Mouse (Mus musculus): ENCODE measurements around the gene Clps. TPM values are rescaled to one million over a fixed set of nuclear protein-coding genes. Genes with fewer than 3 reads are reported as not detected.

Clps gene
- polyA plus RNA-seq, 1 experiment from 2014 or later = not detected

DNA sequence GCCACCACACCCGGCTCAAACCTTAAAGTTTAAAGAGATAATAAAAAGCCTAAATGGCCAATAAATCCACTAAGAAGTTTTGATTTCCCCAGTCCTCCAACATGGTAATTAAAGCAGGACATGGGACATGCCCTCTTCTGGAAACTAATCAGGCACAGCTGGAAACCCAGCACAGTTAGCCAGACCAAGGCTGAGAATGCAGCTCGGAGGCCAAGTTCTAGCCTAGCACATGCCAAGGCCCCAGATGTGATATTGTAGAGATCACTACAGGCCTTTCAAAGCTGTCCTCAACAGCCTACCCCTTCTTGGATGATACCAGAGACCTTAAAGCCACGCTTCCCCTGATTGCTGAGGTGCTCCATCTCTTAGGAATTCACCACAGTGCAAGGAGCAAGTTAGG, 25.9 kb upstream of the Clps start:
- H3K4me1 ChIP-seq (ENCODE audit: control insufficient read depth, insufficient read depth, low read length) = no peaks in the 10 kb centered on the region
- 83% methylated on average over 3 of the region's 3 CpGs for WGBS
- no peak for DNase-seq (ENCODE audit: low spot score, missing footprints)
- H3K27ac ChIP-seq (ENCODE audit: low read depth, low read length) = no peak overlapping the region
- ATAC-seq (ENCODE audit: low FRiP score) = no peak
- H3K4me2 ChIP-seq = no peak overlapping the region
- no peak overlapping the region for H3K9ac ChIP-seq (ENCODE audit: low read length)
- no peaks in the 10 kb centered on the region for H3K27me3 ChIP-seq (ENCODE audit: control insufficient read depth, insufficient read depth, low read length)
- H3K4me3 ChIP-seq (ENCODE audit: low read depth, low read length) = no peak overlapping the region
- peaks cover 24% of the 10 kb centered on the region for H3K36me3 ChIP-seq (ENCODE audit: control insufficient read depth, insufficient read depth, low read length)
- H3K9me3 ChIP-seq (ENCODE audit: control insufficient read depth, low read length) = no peaks in the 10 kb centered on the region

DNA sequence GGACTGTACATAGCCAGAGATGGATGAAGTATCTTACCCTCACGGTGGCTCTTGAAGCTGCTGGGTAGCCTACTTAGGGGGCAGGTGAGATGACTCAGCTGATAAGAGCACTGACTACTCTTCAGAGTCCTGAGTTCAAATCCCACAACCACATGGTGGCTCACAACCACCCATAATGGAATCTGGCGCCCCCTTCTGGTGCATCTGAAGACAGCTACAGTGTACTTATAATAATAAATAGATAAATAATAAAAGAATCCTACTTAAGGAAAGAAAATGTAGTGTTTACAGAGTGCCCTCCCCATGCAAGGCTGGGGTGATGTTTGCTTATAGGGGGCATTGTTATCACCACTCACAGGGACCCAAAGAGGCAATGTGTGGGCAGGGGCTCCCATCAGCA, 20.5 kb upstream of the Clps start:
- H3K27me3 ChIP-seq (ENCODE audit: control insufficient read depth, insufficient read depth, low read length) = no peaks in the 10 kb centered on the region
- H3K27ac ChIP-seq (ENCODE audit: low read depth, low read length) = no peak overlapping the region
- H3K9ac ChIP-seq (ENCODE audit: low read length) = no peak overlapping the region
- DNase-seq (ENCODE audit: low spot score, missing footprints) = no peak
- 69% methylated on average over 2 of the region's 2 CpGs for WGBS
- ATAC-seq (ENCODE audit: low FRiP score) = no peak
- no peaks in the 10 kb centered on the region for H3K36me3 ChIP-seq (ENCODE audit: control insufficient read depth, insufficient read depth, low read length)
- no peak overlapping the region for H3K4me3 ChIP-seq (ENCODE audit: low read depth, low read length)
- H3K4me1 ChIP-seq (ENCODE audit: control insufficient read depth, insufficient read depth, low read length) = 0 out of 2 replicates have a peak, but pooled peaks cover 2% of the 10 kb centered on the region
- no peaks in the 10 kb centered on the region for H3K9me3 ChIP-seq (ENCODE audit: control insufficient read depth, low read length)
- H3K4me2 ChIP-seq = no peak overlapping the region

DNA sequence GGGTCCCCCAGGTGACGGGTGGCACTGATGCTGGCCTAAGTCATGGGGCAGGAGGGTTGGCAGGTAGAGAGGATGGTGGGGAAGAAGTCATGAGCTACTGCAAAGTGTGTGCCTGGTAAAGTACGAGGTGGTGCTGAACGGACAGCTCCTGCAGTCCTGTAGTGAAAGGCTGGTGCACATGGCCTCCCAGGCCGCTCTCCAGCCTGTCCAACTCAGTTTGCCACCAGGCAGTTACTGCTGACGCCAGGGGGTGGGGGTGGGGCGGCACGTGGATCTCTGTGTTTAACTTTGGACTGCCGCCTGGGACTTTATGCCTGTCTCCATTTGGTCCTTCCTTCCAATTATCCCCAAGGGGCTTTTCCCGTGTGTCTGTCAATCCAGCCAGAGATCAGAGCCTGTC, 19.8 kb upstream of the Clps start:
- DNase-seq (ENCODE audit: low spot score, missing footprints) (peak; percentile 93), ATAC-seq (ENCODE audit: low FRiP score) (no peak)
- Histone ChIP-seq H3K27me3 (ENCODE audit: control insufficient read depth, insufficient read depth, low read length) (no peaks in the 10 kb centered on the region), H3K4me1 (ENCODE audit: control insufficient read depth, insufficient read depth, low read length) (peaks cover 2% of the 10 kb centered on the region; the same call in 1 of the 2 replicates), H3K9ac (ENCODE audit: low read length) (no peak overlapping the region), H3K4me2 (no peak overlapping the region), H3K36me3 (ENCODE audit: control insufficient read depth, insufficient read depth, low read length) (no peaks in the 10 kb centered on the region), H3K4me3 (ENCODE audit: low read depth, low read length) (no peak overlapping the region), H3K27ac (ENCODE audit: low read depth, low read length) (no peak overlapping the region), H3K9me3 (ENCODE audit: control insufficient read depth, low read length) (no peaks in the 10 kb centered on the region)
- WGBS = 8% methylated on average over 9 of the region's 9 CpGs

DNA sequence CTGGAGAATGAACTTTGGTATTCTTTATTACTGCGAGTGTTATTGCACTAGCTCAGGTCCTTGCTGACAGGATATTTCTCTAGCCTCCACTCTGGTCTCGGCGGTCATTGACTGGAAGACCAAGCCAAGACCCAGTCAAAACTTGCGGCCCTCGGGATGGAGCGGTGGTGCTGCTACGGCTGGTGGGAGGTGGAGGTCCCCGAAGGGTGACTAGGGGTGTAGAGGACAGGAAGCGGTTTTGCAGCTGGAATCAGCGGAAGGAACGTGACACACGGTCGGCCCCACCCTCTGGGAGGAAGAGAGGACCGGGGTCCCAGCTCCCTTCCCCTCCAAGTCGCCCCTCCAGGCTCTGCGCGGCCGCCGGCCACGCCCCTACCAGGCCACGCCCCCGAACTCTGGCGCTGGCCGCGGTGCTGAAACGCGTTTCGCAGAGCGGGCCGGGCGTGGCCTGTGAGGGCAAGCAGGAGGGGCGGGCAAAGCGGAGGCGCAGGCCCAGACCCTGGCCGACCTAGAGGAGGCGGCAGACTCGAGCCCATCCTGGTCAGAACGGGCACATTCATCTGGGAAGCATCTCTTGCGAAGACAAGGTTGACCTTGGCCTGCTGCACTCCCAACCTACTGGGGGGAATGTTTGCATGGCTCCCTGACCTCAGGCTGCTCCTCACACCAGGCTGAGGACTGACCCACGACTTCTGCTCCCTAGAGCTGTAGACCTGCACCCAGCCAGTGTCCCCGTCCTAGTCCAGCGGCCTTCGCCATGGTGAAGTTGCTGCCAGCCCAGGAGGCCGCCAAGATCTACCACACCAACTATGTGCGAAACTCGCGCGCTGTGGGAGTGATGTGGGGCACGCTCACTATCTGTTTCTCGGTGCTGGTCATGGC, 14.9 kb upstream of the Clps start, which contains the start of gene Lhfpl5:
TSS of gene Lhfpl5 (plus strand) at position 398 of the 882 bp plus-strand sequence.
- H3K4me2 ChIP-seq = peak within 1 kb of the TSS; percentile 52
- 15% methylated on average over 50 of the region's 50 CpGs for WGBS
- H3K36me3 ChIP-seq (ENCODE audit: control insufficient read depth, insufficient read depth, low read length) = no peaks in the 10 kb centered on the region
- H3K27ac ChIP-seq (ENCODE audit: low read depth, low read length) = no peak within 1 kb of the TSS
- no peaks in the 10 kb centered on the region for H3K9me3 ChIP-seq (ENCODE audit: control insufficient read depth, low read length)
- H3K4me1 ChIP-seq (ENCODE audit: control insufficient read depth, insufficient read depth, low read length) = peaks cover 4% of the 10 kb centered on the region; the same call in 1 of the 2 replicates
- peak; percentile 99 for DNase-seq (ENCODE audit: low spot score, missing footprints)
- no peak within 1 kb of the TSS for H3K9ac ChIP-seq (ENCODE audit: low read length)
- peak; percentile 93 for ATAC-seq (ENCODE audit: low FRiP score)
- H3K4me3 ChIP-seq (ENCODE audit: low read depth, low read length) = peak within 1 kb of the TSS; percentile 26
- no peaks in the 10 kb centered on the region for H3K27me3 ChIP-seq (ENCODE audit: control insufficient read depth, insufficient read depth, low read length)

DNA sequence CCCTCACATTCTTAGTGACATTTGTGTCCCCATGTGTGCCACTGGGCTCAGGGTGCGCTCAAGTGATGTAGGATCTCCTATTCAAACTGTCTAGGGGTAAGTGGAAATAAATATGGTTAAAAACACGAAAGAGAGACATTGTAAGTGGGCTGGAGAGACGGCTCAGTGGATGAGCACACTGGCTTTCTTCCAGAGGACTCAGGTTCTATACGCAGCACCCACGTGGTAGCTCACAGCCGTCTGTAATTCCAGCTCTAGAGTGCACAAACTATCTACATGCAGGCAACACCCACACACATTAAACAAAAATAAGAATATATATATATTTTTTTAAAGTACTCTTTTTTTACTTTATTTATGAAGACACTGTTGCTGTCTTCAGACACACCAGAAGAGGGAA, 12.4 kb upstream of the Clps start:
- Histone ChIP-seq H3K27ac (ENCODE audit: low read depth, low read length) (no peak overlapping the region), H3K27me3 (ENCODE audit: control insufficient read depth, insufficient read depth, low read length) (no peaks in the 10 kb centered on the region), H3K36me3 (ENCODE audit: control insufficient read depth, insufficient read depth, low read length) (no peaks in the 10 kb centered on the region), H3K9me3 (ENCODE audit: control insufficient read depth, low read length) (no peaks in the 10 kb centered on the region), H3K4me1 (ENCODE audit: control insufficient read depth, insufficient read depth, low read length) (peaks cover 3% of the 10 kb centered on the region; the same call in 1 of the 2 replicates), H3K4me2 (no peak overlapping the region), H3K4me3 (ENCODE audit: low read depth, low read length) (no peak overlapping the region), H3K9ac (ENCODE audit: low read length) (no peak overlapping the region)
- no peak for ATAC-seq (ENCODE audit: low FRiP score)
- 88% methylated on average over 6 of the region's 6 CpGs for WGBS
- DNase-seq (ENCODE audit: low spot score, missing footprints) = no peak

DNA sequence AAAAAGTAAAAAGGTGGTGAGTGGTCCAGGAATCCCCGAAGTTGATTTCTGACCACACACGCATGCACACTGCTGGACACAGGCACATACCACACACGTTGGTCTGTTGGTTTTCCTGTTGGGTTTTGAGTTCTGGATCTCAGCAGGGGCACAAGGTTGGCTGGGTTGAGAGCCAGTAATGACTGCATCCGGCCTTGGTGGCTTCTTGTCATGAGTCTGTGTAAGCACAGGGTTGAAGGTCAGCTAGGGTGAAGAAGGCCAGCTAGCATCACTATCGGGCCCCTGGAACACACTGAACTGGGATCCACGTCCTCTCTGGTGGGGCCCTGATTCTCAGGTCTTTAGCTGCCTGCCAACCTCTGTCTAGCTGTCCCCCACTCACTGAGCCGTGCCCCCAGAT, 12.0 kb upstream of the Clps start:
- WGBS = 78% methylated on average over 7 of the region's 7 CpGs
- Histone ChIP-seq H3K4me1 (ENCODE audit: control insufficient read depth, insufficient read depth, low read length) (peaks cover 3% of the 10 kb centered on the region; the same call in 1 of the 2 replicates), H3K36me3 (ENCODE audit: control insufficient read depth, insufficient read depth, low read length) (no peaks in the 10 kb centered on the region), H3K4me2 (no peak overlapping the region), H3K9me3 (ENCODE audit: control insufficient read depth, low read length) (no peaks in the 10 kb centered on the region), H3K27me3 (ENCODE audit: control insufficient read depth, insufficient read depth, low read length) (no peaks in the 10 kb centered on the region), H3K9ac (ENCODE audit: low read length) (no peak overlapping the region), H3K4me3 (ENCODE audit: low read depth, low read length) (no peak overlapping the region), H3K27ac (ENCODE audit: low read depth, low read length) (no peak overlapping the region)
- DNase-seq (ENCODE audit: low spot score, missing footprints) (peak; percentile 39), ATAC-seq (ENCODE audit: low FRiP score) (no peak)

DNA sequence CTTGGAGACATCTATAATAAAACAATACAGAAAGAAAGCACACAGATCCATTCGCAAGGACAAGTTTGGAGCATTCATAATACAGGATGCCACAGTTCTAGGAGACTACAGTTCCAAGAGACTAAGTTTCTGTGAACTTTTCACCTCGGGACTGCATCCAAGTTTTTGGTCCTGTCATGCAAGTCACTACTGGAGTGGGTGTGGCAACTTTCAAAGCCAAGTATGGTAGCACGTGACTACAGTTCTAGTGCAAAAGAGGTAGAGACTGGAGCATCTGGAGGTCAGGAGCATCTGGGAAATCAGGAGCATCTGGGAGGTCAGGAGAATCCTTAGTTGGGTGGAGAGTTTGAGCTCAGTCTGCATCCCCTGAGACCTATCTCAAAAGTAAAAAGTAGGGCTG, 11.3 kb upstream of the Clps start:
- no peaks in the 10 kb centered on the region for H3K36me3 ChIP-seq (ENCODE audit: control insufficient read depth, insufficient read depth, low read length)
- no peaks in the 10 kb centered on the region for H3K9me3 ChIP-seq (ENCODE audit: control insufficient read depth, low read length)
- ATAC-seq (ENCODE audit: low FRiP score) (no peak), DNase-seq (ENCODE audit: low spot score, missing footprints) (peak; percentile 56)
- H3K27ac ChIP-seq (ENCODE audit: low read depth, low read length) = no peak overlapping the region
- no peak overlapping the region for H3K4me2 ChIP-seq
- no peaks in the 10 kb centered on the region for H3K27me3 ChIP-seq (ENCODE audit: control insufficient read depth, insufficient read depth, low read length)
- 82% methylated on average over 3 of the region's 3 CpGs for whole genome bisulfite sequencing
- H3K4me1 ChIP-seq (ENCODE audit: control insufficient read depth, insufficient read depth, low read length) = peaks cover 3% of the 10 kb centered on the region; the same call in 1 of the 2 replicates
- H3K4me3 ChIP-seq (ENCODE audit: low read depth, low read length) = no peak overlapping the region
- H3K9ac ChIP-seq (ENCODE audit: low read length) = no peak overlapping the region

DNA sequence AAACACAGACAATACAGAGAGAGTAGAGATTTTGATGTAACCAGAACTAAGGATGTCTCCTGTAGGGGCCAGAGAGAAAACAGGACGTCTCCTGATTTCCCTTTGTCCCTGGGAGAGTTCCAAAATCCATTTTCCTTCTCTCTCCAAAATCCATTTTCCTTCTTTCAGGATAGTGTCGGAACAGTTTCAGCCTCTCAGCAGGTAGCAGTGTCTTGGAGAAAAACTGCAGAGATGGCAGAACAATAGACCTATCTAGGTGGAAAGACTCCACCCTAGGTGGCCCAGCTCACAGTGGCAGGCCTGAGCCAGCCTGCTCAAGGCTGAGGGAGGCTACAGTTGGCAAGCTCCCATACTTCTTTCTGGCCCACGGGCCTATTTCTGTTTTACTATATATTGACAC, 7.0 kb upstream of the Clps start:
- WGBS = 34% methylated on average over 3 of the region's 3 CpGs
- Histone ChIP-seq H3K4me2 (no peak overlapping the region), H3K4me3 (ENCODE audit: low read depth, low read length) (no peak overlapping the region), H3K27me3 (ENCODE audit: control insufficient read depth, insufficient read depth, low read length) (no peaks in the 10 kb centered on the region), H3K4me1 (ENCODE audit: control insufficient read depth, insufficient read depth, low read length) (no peaks in the 10 kb centered on the region), H3K36me3 (ENCODE audit: control insufficient read depth, insufficient read depth, low read length) (no peaks in the 10 kb centered on the region), H3K9ac (ENCODE audit: low read length) (no peak overlapping the region), H3K9me3 (ENCODE audit: control insufficient read depth, low read length) (no peaks in the 10 kb centered on the region), H3K27ac (ENCODE audit: low read depth, low read length) (no peak overlapping the region)
- DNase-seq (ENCODE audit: low spot score, missing footprints) (peak; percentile 79), ATAC-seq (ENCODE audit: low FRiP score) (no peak)

DNA sequence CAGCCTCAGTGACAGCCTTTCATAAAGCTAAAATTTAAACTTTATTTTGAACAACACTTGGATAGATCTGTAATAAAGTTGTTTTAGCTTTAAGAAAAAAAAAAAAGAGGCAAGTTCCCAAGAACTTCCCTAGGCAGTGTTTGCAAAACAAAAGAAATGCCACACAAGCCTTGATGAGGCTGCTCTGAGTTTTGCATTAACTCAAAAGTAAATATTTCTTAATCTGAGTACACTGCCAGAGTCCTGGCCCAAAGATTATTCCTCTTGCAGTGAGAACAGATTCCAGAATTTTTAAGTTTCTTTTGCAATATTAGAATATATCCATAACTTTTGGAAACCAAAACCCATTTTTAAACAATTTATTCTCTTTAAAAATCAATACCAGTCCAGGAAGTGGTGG, 4.6 kb upstream of the Clps start:
- no peak overlapping the region for H3K4me3 ChIP-seq (ENCODE audit: low read depth, low read length)
- H3K4me2 ChIP-seq = no peak overlapping the region
- H3K27me3 ChIP-seq (ENCODE audit: control insufficient read depth, insufficient read depth, low read length) = no peaks in the 10 kb centered on the region
- ATAC-seq (ENCODE audit: low FRiP score) = no peak
- H3K27ac ChIP-seq (ENCODE audit: low read depth, low read length) = no peak overlapping the region
- no peaks in the 10 kb centered on the region for H3K4me1 ChIP-seq (ENCODE audit: control insufficient read depth, insufficient read depth, low read length)
- H3K36me3 ChIP-seq (ENCODE audit: control insufficient read depth, insufficient read depth, low read length) = no peaks in the 10 kb centered on the region
- DNase-seq (ENCODE audit: low spot score, missing footprints) = no peak
- no peak overlapping the region for H3K9ac ChIP-seq (ENCODE audit: low read length)
- H3K9me3 ChIP-seq (ENCODE audit: control insufficient read depth, low read length) = no peaks in the 10 kb centered on the region
